Mouse (Mus musculus) WW6 (cell line): ENCODE results near the gene Knstrn.

ENCODE experiments used
- DNase-seq: peaks from one replicate; pipeline ENCODE4 v3.0.0-alpha.2; 2013; ENCODE audit warnings: low read depth, low spot score

Gene Knstrn

GRCm38 (mm10) chr2:118899981-118900825 lies 86.4 kb downstream of the Knstrn start, which contains the start of gene Bahd1:
Bahd1 (plus strand) TSS chr2:118900377.
- DNase-seq, result no peak

DNA sequence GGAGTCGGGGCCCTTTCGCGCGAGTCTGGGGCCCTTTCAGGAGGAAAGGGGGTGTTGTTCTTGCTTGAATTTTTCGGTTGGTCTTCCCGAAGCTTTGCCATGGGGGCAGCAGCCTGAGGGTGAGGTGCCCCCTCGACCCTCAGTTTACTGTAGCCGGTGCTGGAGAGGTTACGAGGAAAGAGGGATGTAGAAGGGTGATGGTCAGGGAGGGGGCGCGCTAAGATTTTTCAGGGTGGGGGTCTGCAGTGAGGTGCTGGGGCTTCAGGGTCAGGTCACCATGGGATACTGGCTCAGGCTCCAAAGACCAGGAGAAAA lies 87.0 kb downstream of the Knstrn start:
- DNase-seq, result no peak

GRCm38 (mm10) chr2:118901175-118902031 lies 87.6 kb downstream of the Knstrn start:
- DNase-seq, result peak; percentile 77

- no peak for DNase-seq
Observed at GRCm38 (mm10) chr2:118902051-118903025, 88.5 kb downstream of the Knstrn start.

GRCm38 (mm10) chr2:118903333-118903741 lies 89.5 kb downstream of the Knstrn start:
- no peak for DNase-seq
